Mouse (Mus musculus): ENCODE results near the gene Atxn7l2.

- no peak for TF ChIP-seq EP300 (IDR thresholded peaks at IDR 0.05; ENCODE audit: low read length)
- TF ChIP-seq CTCF (conservative IDR thresholded peaks at IDR 0.05 in 1 of 2, IDR thresholded peaks at IDR 0.05 in 1 of 2; ENCODE audit: low read depth in 2 of 2, low read length in 2 of 2), result no peak
- no peak for TF ChIP-seq ZC3H11A (IDR thresholded peaks at IDR 0.05; ENCODE audit: low read depth, low read length)
Observed at GRCm38 (mm10) chr3:108180514-108180913, 30.2 kb downstream of the Atxn7l2 start.

All from CH12.LX (cell line).